Mouse (Mus musculus): Measurements from ENCODE around the gene Lrrc4.

Gene Lrrc4

DNA sequence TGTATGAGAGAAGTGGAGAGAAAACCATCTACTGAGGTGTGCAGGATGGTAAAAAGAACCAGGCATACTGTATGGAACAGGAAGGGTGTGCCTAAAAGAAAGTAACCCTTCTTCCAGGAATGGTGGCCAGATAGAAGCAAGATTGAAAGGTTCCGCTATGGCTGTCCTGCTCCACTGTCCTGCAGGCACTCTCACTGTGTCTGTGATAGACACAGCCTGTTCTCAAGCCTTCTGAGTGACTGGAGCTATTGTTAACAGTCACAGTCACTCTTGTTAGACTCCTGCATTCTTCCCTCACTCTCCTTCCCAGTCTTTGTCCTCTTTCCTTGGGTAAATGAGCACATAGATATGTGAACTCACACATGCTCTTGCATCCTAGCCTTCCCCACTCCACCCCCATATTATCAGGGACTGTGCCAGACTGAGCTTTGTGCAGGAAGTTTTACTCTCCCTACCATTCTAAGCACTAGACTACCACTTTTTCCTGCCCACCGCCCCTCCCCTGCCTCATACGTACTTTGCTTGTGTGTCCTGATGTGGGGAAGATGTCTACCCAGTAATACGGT, 48.4 kb downstream of the Lrrc4 start:
- DNase-seq (ENCODE audit: extremely low read depth, insufficient read length, low spot score) = no peak

GRCm38 (mm10) chr6:28781696-28782095, 49.9 kb downstream of the Lrrc4 start:
- DNase-seq (ENCODE audit: extremely low read depth, insufficient read length, low spot score) = no peak

DNA sequence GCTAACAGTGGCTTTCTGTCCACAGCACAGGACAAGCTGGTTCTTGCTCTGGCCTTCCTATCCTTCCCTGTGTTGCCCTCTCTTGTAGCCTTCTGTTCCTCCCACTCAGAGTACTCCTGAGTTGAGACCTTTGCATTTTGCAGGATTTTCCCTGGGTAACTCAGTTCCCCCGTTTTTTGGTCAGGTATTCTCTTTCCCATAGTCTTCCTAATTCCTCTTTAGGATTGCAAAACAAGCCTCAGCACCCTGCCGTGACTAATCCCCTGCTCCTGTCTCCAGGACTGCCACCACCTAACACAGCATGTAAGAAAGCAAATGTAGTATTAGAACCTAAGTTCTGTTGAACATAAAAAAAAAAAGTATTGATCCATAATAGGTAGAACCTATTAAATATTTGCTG, 60.2 kb downstream of the Lrrc4 start:
- no peak for DNase-seq (ENCODE audit: extremely low read depth, insufficient read length, low spot score)

GRCm38 (mm10) chr6:28767891-28768481, 63.6 kb downstream of the Lrrc4 start:
- DNase-seq (ENCODE audit: extremely low read depth, insufficient read length, low spot score) = no peak

DNA sequence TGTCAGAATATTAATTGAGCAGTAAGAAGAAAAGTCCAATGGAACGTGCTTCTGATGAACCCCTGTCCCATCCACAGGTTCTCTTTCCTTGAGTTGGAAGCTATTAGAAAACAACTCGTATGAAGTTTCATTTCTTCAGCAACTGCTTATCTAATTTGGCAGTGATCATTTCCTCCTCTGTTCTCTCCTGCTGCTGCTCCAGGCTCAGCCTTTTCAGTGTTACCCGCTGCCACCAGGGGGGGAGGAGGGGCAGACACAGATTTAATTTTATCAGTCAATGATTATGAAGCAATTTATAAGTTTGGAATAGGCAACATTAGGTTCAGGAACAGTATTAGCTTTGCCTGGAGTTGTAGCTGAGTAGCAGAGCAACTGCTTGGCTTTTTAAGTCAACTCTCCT, 64.9 kb downstream of the Lrrc4 start:
- no peak for DNase-seq (ENCODE audit: extremely low read depth, insufficient read length, low spot score)

GRCm38 (mm10) chr6:28762132-28762775, 69.3 kb downstream of the Lrrc4 start:
- DNase-seq (ENCODE audit: extremely low read depth, insufficient read length, low spot score) = no peak

DNA sequence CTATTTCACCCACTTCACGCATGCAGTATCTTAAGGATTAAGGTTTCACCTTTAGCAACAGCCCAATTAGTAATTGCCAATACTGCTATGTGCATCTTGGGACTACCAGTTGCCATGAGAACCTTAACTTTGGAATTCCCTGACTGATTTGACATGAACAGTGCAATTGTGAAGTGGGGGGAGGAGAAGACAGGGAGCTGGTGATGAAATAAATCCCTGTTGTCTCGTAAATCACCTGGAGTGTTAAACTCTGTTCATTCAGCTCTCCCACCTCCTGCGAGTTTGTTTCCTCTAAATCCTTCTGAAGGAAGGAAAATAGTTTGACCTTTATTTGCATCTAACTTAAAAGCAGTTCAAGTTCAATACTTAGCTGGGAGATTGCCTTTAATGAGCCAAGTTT, 69.8 kb downstream of the Lrrc4 start:
- DNase-seq (ENCODE audit: extremely low read depth, insufficient read length, low spot score) = no peak

- DNase-seq (ENCODE audit: extremely low read depth, insufficient read length, low spot score) = no peak
These were observed 73.3 kb downstream of the Lrrc4 start for GRCm38 (mm10) chr6:28758293-28758692.

GRCm38 (mm10) chr6:28756306-28757018, 75.1 kb downstream of the Lrrc4 start:
- DNase-seq (ENCODE audit: extremely low read depth, insufficient read length, low spot score) = no peak

DNA sequence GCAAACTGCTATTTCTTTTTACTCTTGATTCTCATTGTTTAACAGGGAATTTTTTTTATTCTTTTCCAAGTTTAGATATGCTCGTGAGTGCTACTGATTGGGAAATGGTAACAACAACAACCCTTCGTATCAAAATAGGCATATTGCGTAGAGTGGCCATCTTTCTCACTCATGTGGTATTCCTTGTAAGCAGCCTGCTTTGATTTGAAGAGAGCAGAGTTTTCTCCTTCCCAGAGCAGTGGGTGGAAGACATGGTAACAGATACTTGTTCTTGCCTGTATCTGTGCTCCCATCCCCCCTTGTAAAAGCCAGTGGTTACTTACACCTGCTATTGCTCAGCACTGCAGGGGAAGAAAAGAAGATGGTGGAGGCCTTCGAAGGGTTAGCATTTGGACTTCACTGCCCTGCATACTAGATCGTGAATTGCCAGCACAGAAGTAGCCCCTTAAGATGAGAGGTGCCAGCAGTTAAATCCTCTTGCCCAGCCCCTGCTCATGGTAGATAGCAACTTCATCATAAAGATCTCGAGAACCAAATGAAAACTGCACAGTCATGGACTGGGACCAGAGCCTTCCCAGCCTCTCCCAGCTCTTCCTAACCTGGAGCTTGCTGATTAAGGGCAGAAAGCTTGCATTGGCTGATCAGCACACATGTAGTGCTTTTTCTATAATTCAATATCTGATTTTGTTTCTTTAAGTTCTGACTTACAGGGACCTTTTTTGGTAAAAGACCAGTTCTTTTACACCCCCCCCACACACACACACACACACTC, 77.2 kb downstream of the Lrrc4 start:
- DNase-seq (ENCODE audit: extremely low read depth, insufficient read length, low spot score) = no peak

GRCm38 (mm10) chr6:28753681-28754080, 77.9 kb downstream of the Lrrc4 start:
- no peak for DNase-seq (ENCODE audit: extremely low read depth, insufficient read length, low spot score)

- DNase-seq (ENCODE audit: extremely low read depth, insufficient read length, low spot score) = no peak
These were observed 78.3 kb downstream of the Lrrc4 start for GRCm38 (mm10) chr6:28753217-28753616.

- no peak for DNase-seq (ENCODE audit: extremely low read depth, insufficient read length, low spot score)
These were observed 80.4 kb downstream of the Lrrc4 start for GRCm38 (mm10) chr6:28751186-28751585.

GRCm38 (mm10) chr6:28749224-28749623, 82.3 kb downstream of the Lrrc4 start:
- no peak for DNase-seq (ENCODE audit: extremely low read depth, insufficient read length, low spot score)

- DNase-seq (ENCODE audit: extremely low read depth, insufficient read length, low spot score) = no peak
These were observed 83.4 kb downstream of the Lrrc4 start for GRCm38 (mm10) chr6:28747931-28748670.

GRCm38 (mm10) chr6:28747025-28747424, 84.5 kb downstream of the Lrrc4 start:
- DNase-seq (ENCODE audit: extremely low read depth, insufficient read length, low spot score) = no peak

DNA sequence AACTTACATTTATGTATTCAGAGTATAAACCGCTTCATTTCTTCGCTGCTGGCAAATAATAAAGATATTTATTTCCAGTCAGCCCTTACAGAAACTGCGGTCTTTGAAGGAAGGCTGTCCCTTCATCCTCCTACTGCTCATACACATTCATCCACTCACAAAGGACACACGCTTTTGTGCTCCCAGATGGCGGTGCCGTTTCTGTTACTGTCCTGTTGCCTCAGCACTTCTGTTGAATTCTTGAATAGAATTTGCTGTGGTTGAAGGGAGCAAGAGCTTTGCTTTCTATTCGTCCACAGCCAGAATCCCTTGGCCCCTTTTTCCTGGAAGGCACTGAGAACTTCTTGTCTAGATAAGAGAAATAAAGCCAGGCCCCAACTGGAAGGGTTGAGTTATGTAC, 85.7 kb downstream of the Lrrc4 start:
- DNase-seq (ENCODE audit: extremely low read depth, insufficient read length, low spot score) = no peak

DNA sequence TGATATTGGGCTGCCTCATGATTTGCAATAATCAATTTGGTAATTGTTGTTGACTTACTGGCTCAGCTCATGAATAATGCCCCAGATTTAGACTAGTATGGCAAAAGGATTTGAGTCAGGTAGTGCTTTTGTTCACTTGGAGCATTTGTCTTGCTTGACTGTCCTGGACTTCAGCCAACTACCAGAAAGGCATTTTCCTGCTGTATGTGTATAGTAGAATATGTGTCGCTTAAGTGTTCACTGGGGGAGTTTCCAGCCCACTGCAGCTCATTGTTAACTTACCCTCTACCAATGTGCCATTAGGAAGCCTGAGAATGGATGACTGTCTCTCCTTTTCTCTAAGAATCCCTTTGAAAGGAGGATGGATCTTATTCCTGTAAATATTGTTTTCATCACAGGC, 88.0 kb downstream of the Lrrc4 start:
- no peak for DNase-seq (ENCODE audit: extremely low read depth, insufficient read length, low spot score)

DNA sequence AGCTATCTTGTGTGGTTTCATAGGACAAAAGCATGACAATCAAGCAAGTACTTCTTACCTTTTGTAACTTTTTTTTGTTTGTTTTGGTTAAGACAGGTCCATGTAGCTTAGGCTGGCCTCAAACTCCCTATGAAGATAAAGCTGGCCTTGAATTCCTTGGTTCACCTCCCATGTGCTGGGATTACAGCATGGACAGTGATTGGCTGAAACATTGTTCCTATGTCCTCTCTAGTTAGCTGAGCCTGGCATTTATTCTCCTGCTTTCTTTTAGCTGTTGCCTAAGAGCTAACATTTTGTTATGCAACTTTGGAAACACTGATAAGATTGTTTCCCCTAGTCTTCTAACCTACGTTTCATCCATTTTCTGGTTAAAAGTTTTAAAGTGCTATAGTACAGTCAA, 93.9 kb downstream of the Lrrc4 start:
- no peak for DNase-seq (ENCODE audit: extremely low read depth, insufficient read length, low spot score)

DNA sequence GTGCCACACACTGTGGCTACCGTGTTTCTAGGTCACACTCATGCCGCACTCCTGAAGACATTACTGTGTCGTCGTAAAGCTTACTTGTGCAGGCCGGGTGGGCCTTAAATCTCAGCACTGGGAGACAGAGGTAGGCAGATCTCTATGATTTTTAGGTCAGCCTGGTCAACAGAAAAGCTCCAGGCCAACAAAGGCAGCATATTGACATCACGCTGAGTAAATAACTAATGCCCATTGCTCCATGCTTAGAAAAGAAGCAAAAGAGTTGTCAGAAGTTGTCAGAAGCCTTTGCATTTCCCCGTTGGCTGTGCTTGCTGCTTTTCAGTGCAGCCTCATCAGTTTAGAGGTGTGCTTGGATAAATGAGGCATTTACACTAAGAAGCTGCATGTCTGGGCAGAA, 94.9 kb downstream of the Lrrc4 start:
- DNase-seq (ENCODE audit: extremely low read depth, insufficient read length, low spot score) = no peak
